Mouse (Mus musculus) cortical plate, adult 2 months (tissue): Measurements from ENCODE around the gene Ncln. TPM values are rescaled to one million over a fixed set of nuclear protein-coding genes. Genes with fewer than 3 reads are reported as not detected.

ENCODE experiments used
- H3K27ac ChIP-seq: fragments of 200-500 bp; 2 replicates; pipeline ENCODE4 v1.5.1; 2012; ENCODE audit warnings: low read length, control low read depth, inconsistent platforms; ENCODE audit not compliant: insufficient read depth
- H3K4me1 ChIP-seq: fragments of 200-500 bp; 2 replicates; pipeline ENCODE4 v1.6.1; 2011; ENCODE audit warnings: low read length; ENCODE audit not compliant: control insufficient read depth, insufficient read depth
- H3K4me3 ChIP-seq: fragments of 200-500 bp; 2 replicates; pipeline ENCODE4 v1.5.1; 2011; ENCODE audit warnings: mild to moderate bottlenecking, low read length, control low read depth; ENCODE audit not compliant: insufficient read depth
- CTCF ChIP-seq: fragments of 200-500 bp; IDR thresholded peaks from 2 replicates; pipeline ENCODE4 v1.5.1; 2011; ENCODE audit warnings: mild to moderate bottlenecking, control low read depth, low read length; ENCODE audit not compliant: insufficient read depth; ENCODE audit errors: extremely low read depth
- POLR2A ChIP-seq: fragments of 200-500 bp; IDR thresholded peaks from 2 replicates; pipeline ENCODE4 v1.6.1; 2011; ENCODE audit warnings: mild to moderate bottlenecking, low read length, control low read depth; ENCODE audit not compliant: insufficient read depth; ENCODE audit errors: extremely low read depth
- polyA plus RNA-seq: library from polyadenylated mRNA; depleted of rRNA; stranded (reverse); fragments of >200 nt; gene quantifications from 2 replicates; pipeline ENCODE4 v1.2.3, GENCODE M21; 2012

Gene Ncln
- polyA plus RNA-seq, 1 experiment = 129 TPM

GRCm38 (mm10) chr10:81500032-81500431 is 3.8 kb upstream of the Ncln start, which contains the start of gene S1pr4:
S1pr4 (minus strand) TSS chr10:81500132.
- H3K4me3 ChIP-seq = no peak within 1 kb of the TSS
- peak within 1 kb of the TSS; percentile 7; the same call in 1 of the 2 replicates for H3K27ac ChIP-seq
- TF ChIP-seq CTCF (no peak), POLR2A (no peak)
- H3K4me1 ChIP-seq = no peaks in the 10 kb centered on the region; the same call in 1 of the 2 replicates

DNA sequence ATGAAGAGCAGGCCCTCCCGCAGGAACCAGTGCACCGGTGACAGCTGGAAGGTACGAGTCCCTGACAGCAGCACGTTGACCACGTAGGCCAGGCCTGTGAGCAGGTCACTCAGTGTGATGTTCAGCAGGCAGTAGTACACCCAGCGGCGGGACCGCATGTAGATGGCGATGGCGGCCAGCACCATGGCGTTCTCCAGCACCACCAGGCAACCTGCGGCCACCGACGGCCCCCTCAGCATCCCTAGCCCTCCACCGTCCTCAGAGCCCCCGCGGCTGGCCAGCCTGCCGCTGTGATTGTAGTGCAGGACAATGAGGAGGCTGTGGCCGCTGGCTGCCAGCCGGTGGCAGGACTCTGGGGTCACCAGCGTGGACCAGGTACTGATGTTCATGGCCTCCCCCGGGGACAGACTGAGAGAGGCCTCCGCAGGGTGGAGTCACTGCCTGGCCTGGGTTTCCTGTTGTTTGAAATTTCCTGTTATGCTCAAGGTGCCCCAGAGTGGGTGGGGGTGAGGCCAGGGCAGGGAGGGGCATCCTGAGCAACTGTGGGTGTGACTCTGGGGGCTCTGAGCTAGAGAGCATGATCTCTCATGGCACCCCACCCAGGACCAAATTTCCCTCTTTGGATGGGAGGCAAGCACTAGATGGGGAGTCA is 3.2 kb upstream of the Ncln start:
- TF ChIP-seq POLR2A (no peak), CTCF (no peak)
- Histone ChIP-seq H3K4me3 (no peak overlapping the region), H3K4me1 (peaks cover 4% of the 10 kb centered on the region), H3K27ac (peak overlapping the region; percentile 7; the same call in 1 of the 2 replicates)

DNA sequence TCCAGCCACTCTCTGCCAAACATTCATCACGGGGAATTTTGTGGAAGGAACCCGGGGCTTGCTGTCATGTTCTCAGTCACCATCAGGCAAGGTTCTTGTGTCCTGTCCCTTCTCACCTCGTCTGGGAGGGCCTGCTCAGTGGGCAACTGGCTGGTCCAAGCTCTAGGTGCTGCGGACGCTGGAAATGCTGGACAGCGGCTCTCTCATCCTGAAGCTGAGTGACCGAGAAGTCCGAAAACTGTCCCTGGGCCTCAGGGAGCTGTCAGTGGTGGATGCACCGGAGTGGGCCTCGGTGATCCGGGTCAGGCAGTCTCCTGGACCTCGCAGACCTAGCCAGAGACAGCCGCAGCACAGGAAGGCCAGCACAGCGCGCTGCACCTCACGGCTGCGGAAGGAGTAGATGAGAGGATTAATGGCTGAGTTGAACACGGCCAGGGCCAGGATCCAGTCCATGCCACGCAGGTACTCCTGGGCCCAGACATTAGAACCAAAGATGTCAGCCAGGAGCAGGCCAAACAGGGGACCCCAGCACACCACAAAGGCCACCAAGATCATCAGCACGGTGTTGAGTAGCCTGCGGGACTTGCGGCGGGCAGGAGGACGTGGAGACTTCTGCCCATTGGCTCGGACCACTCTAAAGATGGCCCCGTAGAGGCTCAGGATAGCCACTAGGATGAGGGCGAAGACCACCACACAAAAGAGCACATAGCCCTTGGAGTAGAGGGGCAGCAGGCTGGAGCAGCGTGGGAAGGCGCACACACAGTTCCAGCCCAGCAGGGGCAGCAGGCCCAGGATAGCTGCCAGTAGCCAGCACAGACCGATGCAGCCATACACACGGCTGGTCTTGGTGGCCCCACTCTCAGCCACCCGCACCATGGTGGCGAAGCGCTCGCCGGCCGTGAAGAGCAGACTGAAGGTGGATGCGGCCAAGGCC is 2.4 kb upstream of the Ncln start:
- Histone ChIP-seq H3K4me1 (peaks cover 4% of the 10 kb centered on the region), H3K4me3 (no peak overlapping the region), H3K27ac (peak overlapping the region; percentile 7; the same call in 1 of the 2 replicates)
- TF ChIP-seq CTCF (no peak), POLR2A (no peak)

DNA sequence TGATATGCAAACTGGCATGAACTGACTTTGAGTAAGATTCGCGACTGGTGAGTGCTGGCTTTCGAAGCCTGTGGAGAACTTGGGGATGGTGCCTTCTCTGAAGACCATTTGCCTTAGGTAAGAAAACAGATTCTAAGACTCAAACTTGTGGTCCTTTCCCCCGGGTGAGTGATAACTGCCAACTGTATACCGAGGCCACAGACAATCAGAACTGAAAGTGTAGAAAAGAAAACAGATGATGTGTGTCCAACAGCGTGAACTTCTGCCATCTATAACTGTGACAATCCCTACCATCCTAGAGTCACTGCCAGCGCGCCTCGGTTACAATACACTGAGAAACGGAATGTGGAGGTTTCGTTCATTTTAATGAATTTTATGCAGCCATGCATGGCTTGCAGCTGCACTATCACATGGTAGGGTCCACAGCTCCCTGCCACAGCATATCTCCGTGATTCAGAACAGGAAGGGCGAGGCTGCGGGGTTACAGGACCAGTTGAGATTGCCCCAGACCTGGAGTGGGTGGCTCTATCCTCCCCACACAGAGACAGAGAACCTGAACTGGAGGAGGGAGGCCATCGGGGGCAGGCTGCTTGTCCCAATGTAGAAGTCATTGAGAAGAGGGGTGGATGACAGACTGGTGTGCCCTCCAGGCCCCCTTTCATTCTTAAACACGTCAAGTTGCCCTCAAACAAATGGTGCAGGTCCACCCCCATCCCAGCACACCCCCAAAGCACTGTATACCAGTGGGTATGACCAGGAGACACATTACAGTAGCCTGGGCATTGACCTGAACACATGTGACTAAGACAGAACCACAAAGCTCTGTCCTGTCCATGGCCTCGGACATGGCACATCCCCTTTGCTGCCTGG is 1.4 kb upstream of the Ncln start:
- Histone ChIP-seq H3K4me1 (peaks cover 4% of the 10 kb centered on the region), H3K27ac (no peak overlapping the region), H3K4me3 (peak overlapping the region; percentile 87; the same call in 1 of the 2 replicates)
- TF ChIP-seq CTCF (no peak), POLR2A (no peak)

DNA sequence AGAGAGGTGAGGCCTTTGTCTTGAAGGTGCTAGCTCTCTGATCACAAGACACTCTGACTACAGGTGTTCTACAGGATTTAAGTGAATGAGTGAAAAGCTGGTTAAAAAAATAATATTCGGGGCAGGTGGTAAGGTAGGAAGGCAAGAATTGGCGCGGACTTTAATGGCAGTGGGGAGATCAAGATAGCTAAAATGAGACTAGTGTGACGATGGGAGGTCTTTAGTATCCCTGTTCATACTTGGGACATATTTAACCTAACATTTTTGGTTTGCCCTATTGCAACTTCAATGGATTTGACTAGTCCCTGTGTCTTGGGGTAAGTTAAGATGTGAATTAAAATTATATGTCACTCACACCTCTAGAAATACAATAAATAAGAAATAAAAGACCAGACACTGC is 777 bp upstream of the Ncln start:
- TF ChIP-seq POLR2A (no peak), CTCF (no peak)
- H3K27ac ChIP-seq = no peak overlapping the region
- peaks cover 4% of the 10 kb centered on the region for H3K4me1 ChIP-seq
- peak overlapping the region; percentile 87; the same call in 1 of the 2 replicates for H3K4me3 ChIP-seq

DNA sequence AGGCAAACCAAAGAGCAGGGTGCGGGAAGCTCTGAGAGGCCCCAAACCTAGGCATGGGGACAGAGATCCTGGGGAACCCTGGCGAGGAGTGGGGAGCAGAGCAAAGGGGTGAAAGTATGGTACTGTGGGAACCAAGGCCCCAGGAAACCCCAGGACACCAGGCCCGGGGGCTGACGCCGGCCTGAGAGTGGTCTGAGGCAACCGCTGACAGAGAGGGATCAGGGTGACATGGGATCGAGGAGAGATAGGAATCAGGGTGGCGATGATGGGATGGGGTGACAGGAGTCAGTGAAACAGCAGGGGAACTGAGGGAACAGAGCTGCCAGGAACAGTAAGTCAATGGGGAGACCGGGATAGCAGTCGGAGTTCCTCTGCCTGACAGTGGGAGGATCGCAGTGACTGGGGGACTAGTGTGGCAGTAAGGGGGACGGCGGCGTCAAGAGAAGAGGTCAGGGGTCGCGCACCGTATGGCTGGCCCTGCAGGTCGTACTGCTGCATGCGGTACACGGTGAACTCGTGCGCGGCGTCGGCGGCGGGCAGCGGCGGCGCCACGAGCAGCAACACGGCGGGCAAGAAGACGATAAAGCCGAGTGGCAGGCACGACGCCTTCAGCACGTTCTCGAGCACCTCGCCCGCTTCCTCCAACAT is 452 bp downstream of the Ncln start:
- Histone ChIP-seq H3K4me3 (peak overlapping the region; percentile 87), H3K27ac (peak overlapping the region; percentile 3; the same call in 1 of the 2 replicates), H3K4me1 (peaks cover 4% of the 10 kb centered on the region)
- TF ChIP-seq CTCF (no peak), POLR2A (no peak)

- H3K4me1 ChIP-seq = peaks cover 4% of the 10 kb centered on the region
- no peak for TF ChIP-seq CTCF
- TF ChIP-seq POLR2A = no peak
- H3K4me3 ChIP-seq = peak overlapping the region; percentile 87
- H3K27ac ChIP-seq = no peak overlapping the region
These were observed 1.0 kb downstream of the Ncln start for GRCm38 (mm10) chr10:81495151-81495550.

GRCm38 (mm10) chr10:81494260-81495041 is 1.7 kb downstream of the Ncln start:
- no peak for TF ChIP-seq POLR2A
- TF ChIP-seq CTCF = no peak
- Histone ChIP-seq H3K27ac (no peak overlapping the region), H3K4me1 (peaks cover 4% of the 10 kb centered on the region), H3K4me3 (peak overlapping the region; percentile 87; the same call in 1 of the 2 replicates)
